ENCODE assay signal across 13 mouse cellular contexts in the genomic region with DNA sequence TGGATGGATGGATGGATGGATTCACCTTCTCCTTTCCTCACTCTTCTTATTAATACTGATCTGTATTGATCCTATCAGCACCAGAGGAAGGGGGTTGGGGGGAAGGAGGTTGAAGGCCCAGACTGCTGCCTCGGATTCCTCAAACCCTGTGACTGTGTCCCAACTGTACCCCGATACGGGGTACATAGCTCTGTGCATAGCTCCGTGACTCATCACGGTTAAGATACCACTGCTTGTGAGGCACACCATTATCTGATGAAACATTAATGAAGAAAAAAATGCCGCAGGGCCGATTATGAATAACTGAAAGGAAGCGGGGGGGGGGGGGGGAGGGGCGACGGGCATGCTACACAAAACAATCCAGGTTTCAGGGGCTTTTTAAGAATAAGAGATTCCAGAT.
DNase-seq lines count a peak whose midpoint lies in the region; ATAC-seq and TF ChIP-seq lines count a peak whose summit lies in the region.
"Had no signal": no experiment of that assay in that cellular context is flagged by ENCODE, and none has a peak within 500 bp of the region (broad histone marks: within the 10 kb centered on the region; RNA-seq: fewer than 3 reads in every experiment).

No protein-coding gene starts in this region.

- no peak for TF ChIP-seq POLR2A in heart, adult 2 months (IDR thresholded peaks at IDR 0.05; ENCODE audit: insufficient read depth, low read depth, low read length)
- TF ChIP-seq POLR2A in cerebellum, adult 2 months (IDR thresholded peaks at IDR 0.05; ENCODE audit: borderline replicate concordance, insufficient read depth, low read length): no peak

- no peaks in the 10 kb centered on the region for H3K27me3 ChIP-seq in heart, embryonic 12.5 days (replicated peaks)
- no peaks in the 10 kb centered on the region for H3K27me3 ChIP-seq in heart, adult 2 months (ENCODE audit: control insufficient read depth, insufficient read depth, low read length)
- H3K27me3 ChIP-seq in liver, embryonic 13.5 days: no peaks in the 10 kb centered on the region
- no peaks in the 10 kb centered on the region for H3K27me3 ChIP-seq in liver, embryonic 11.5 days (replicated peaks; ENCODE audit: control insufficient read depth, insufficient read depth, low read length)
- H3K27me3 ChIP-seq in cerebellum, adult 2 months (ENCODE audit: control insufficient read depth, insufficient read depth, low read length): no peaks in the 10 kb centered on the region
- H3K27me3 ChIP-seq: hindbrain, embryonic 15.5 days; stomach, embryonic 15.5 days had no signal

- H3K79me2 ChIP-seq in heart, adult 2 months (replicated peaks; ENCODE audit: control insufficient read depth, insufficient read depth, low read length): no peaks in the 10 kb centered on the region

- ATAC-seq in heart, embryonic 12.5 days (ENCODE audit: insufficient number of reproducible peaks, low FRiP score): no peak
- ATAC-seq in liver, embryonic 13.5 days (ENCODE audit: low read depth): peak; percentile 71
- ATAC-seq in liver, embryonic 11.5 days (replicated peaks; ENCODE audit: low FRiP score): no peak
- ATAC-seq in granulocyte monocyte progenitor cell, adult 5-6 weeks (replicated peaks; ENCODE audit: poor library complexity, severe bottlenecking): peak; percentile 68
- ATAC-seq in megakaryocyte-erythroid progenitor cell, adult 5-6 weeks (replicated peaks; ENCODE audit: low FRiP score, low TSS enrichment, poor library complexity, severe bottlenecking): peak; percentile 50
- ATAC-seq: forebrain, embryonic 14.5 days; midbrain, embryonic 16.5 days had no signal

- no peak for TF ChIP-seq CTCF in heart, adult 2 months (IDR thresholded peaks at IDR 0.05)
- no peak for TF ChIP-seq CTCF in cerebellum, adult 2 months (IDR thresholded peaks at IDR 0.05; ENCODE audit: borderline replicate concordance, insufficient read depth, low read depth, low read length)

- no peaks in the 10 kb centered on the region for H3K9me3 ChIP-seq in heart, embryonic 12.5 days (replicated peaks)
- 0 out of 2 replicates have a peak, but pooled peaks cover 3% of the 10 kb centered on the region for H3K9me3 ChIP-seq in liver, embryonic 13.5 days (replicated peaks)
- H3K9me3 ChIP-seq in liver, embryonic 11.5 days (ENCODE audit: control insufficient read depth, low read length): no peaks in the 10 kb centered on the region
- H3K9me3 ChIP-seq: hindbrain, embryonic 15.5 days; stomach, embryonic 15.5 days had no signal

- H3K4me2 ChIP-seq in heart, embryonic 12.5 days: no peak overlapping the region
- no peak overlapping the region for H3K4me2 ChIP-seq in liver, embryonic 13.5 days
- no peak overlapping the region for H3K4me2 ChIP-seq in liver, embryonic 11.5 days
- H3K4me2 ChIP-seq: hindbrain, embryonic 15.5 days; stomach, embryonic 15.5 days had no signal

- TF ChIP-seq EP300 in heart, adult 2 months (IDR thresholded peaks at IDR 0.05; ENCODE audit: insufficient read depth, low read depth, low read length): no peak

- peak overlapping the region; percentile 53; the same call in 1 of the 2 replicates for H3K27ac ChIP-seq in heart, embryonic 12.5 days (ENCODE audit: poor library complexity, severe bottlenecking)
- H3K27ac ChIP-seq in heart, adult 2 months: no peak overlapping the region
- no peak overlapping the region for H3K27ac ChIP-seq in liver, embryonic 13.5 days
- no peak overlapping the region for H3K27ac ChIP-seq in liver, embryonic 11.5 days (ENCODE audit: low read depth, low read length)
- H3K27ac ChIP-seq in cerebellum, adult 2 months (ENCODE audit: insufficient read depth, low read length): no peak overlapping the region
- H3K27ac ChIP-seq: hindbrain, embryonic 15.5 days; stomach, embryonic 15.5 days had no signal

- no peak for DNase-seq in heart, adult 2 months
- DNase-seq in liver, embryonic 13.5 days: no peak
- no peak for DNase-seq in liver, embryonic 11.5 days (ENCODE audit: low spot score)
- DNase-seq in cerebellum, adult 2 months: no peak
- DNase-seq: gastrocnemius, postnatal 25 days; thymus, adult 2 months had no signal

- WGBS in heart, embryonic 12.5 days: 77% methylated on average over 10 of the region's 10 CpGs
- WGBS in heart, adult 2 months: 75% methylated on average over 10 of the region's 10 CpGs
- WGBS in liver, embryonic 13.5 days (ENCODE audit: insufficient replicate concordance): 54% methylated on average over 10 of the region's 10 CpGs
- 72% methylated on average over 10 of the region's 10 CpGs for WGBS in liver, embryonic 11.5 days
- 83% methylated on average over 10 of the region's 10 CpGs for WGBS in cerebellum, adult 2 months

- peaks cover 56% of the 10 kb centered on the region for H3K36me3 ChIP-seq in heart, embryonic 12.5 days
- H3K36me3 ChIP-seq in heart, adult 2 months (ENCODE audit: control insufficient read depth, insufficient read depth, low read length): peaks cover 6% of the 10 kb centered on the region; the same call in 1 of the 2 replicates
- H3K36me3 ChIP-seq in liver, embryonic 13.5 days: peaks cover 95% of the 10 kb centered on the region
- H3K36me3 ChIP-seq in liver, embryonic 11.5 days (ENCODE audit: control insufficient read depth, insufficient read depth, low read length): peaks cover 32% of the 10 kb centered on the region
- H3K36me3 ChIP-seq: stomach, embryonic 15.5 days had no signal

- H3K4me3 ChIP-seq in heart, embryonic 12.5 days: no peak overlapping the region
- H3K4me3 ChIP-seq in heart, adult 2 months: no peak overlapping the region
- H3K4me3 ChIP-seq in liver, embryonic 13.5 days (replicated peaks): no peak overlapping the region
- H3K4me3 ChIP-seq in liver, embryonic 11.5 days (ENCODE audit: low read depth, low read length): no peak overlapping the region
- no peak overlapping the region for H3K4me3 ChIP-seq in cerebellum, adult 2 months (replicated peaks; ENCODE audit: insufficient read depth, low read depth, low read length)
- H3K4me3 ChIP-seq: hindbrain, embryonic 15.5 days; stomach, embryonic 15.5 days had no signal

- H3K9ac ChIP-seq in heart, embryonic 12.5 days: no peak overlapping the region
- H3K9ac ChIP-seq in heart, adult 2 months (ENCODE audit: low read depth, low read length): no peak overlapping the region
- no peak overlapping the region for H3K9ac ChIP-seq in liver, embryonic 13.5 days
- H3K9ac ChIP-seq in liver, embryonic 11.5 days (ENCODE audit: low read depth, low read length): no peak overlapping the region
- H3K9ac ChIP-seq: hindbrain, embryonic 15.5 days; stomach, embryonic 15.5 days had no signal

- intact Hi-C loops in heart, adult 2 months (cut with DNase I): no loop called here

- peaks cover 59% of the 10 kb centered on the region for H3K4me1 ChIP-seq in heart, embryonic 12.5 days (replicated peaks)
- peaks cover 7% of the 10 kb centered on the region for H3K4me1 ChIP-seq in heart, adult 2 months (ENCODE audit: control insufficient read depth, insufficient read depth, low read length)
- H3K4me1 ChIP-seq in liver, embryonic 13.5 days (replicated peaks): peaks cover 48% of the 10 kb centered on the region
- H3K4me1 ChIP-seq in liver, embryonic 11.5 days (replicated peaks; ENCODE audit: control insufficient read depth, insufficient read depth, low read length): peaks cover 17% of the 10 kb centered on the region
- H3K4me1 ChIP-seq in cerebellum, adult 2 months (ENCODE audit: control insufficient read depth, insufficient read depth, low read length): peaks cover 64% of the 10 kb centered on the region
- H3K4me1 ChIP-seq: hindbrain, embryonic 15.5 days had no signal

Comparison
In these comparisons a context has a peak if more than half of its experiments do, and no peak if none do; other contexts are left out.
1. ATAC-seq: peak in liver, embryonic 13.5 days (single experiment), granulocyte monocyte progenitor cell, adult 5-6 weeks (single experiment) and megakaryocyte-erythroid progenitor cell, adult 5-6 weeks (single experiment); none in heart, embryonic 12.5 days (single experiment) and liver, embryonic 11.5 days (single experiment).